In the genomic region with DNA sequence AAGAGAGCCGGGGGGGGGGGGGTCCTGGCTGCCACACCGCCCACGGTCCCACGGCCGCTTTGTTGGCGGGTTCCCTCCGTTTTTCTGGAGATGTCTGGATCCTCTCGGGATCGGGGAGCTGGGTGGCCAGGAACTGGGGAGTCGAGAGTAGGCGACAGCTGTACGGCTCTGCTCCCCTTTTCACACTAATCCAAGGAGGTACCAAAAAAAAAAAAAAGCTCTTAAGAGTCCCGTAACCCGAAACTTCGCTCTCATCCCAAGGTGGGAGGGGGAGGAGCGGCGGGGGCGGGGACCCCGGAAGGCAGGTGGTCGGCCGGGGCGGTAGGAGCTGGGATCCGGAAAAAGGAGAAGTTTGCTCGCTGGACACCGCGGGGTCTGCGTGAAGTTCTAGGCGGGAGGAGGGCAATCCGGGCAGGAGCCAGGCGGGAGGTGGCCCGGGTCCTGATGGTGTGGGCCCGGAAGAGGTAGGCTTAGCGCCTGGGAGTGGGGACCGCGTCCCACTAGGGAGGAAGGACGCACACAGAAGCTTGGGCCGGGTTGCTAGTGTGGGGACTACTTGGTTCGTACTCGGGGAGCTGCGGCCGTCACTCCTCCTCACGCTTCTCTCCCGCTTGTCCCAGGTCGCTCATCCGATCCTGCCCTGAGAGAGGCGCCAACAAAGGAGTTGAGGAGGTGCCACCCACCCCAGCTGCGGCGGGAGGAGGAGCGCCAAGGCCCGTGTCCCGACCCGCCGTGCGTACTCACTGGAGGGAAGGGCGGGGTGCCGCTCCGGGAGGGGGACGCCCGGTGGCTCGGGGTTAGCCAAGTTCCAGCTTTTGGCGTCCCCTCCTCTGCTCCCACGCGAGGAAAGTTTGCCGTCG, we compare ENCODE assay signal across 8 mouse cellular contexts. TPM values are rescaled to one million over a fixed set of nuclear protein-coding genes. Genes with fewer than 3 reads are reported as not detected.
A peak's percentile ranks its signal among the peaks of the same experiment; 100 is the strongest.
DNase-seq lines count a peak whose midpoint lies in the region; ATAC-seq and TF ChIP-seq lines count a peak whose summit lies in the region.

No protein-coding gene starts in this region.

- under 1% methylated on average over 57 of the region's 65 CpGs for WGBS in hindbrain, embryonic 15.5 days
- under 1% methylated on average over 63 of the region's 65 CpGs for WGBS in liver, embryonic 11.5 days
- under 1% methylated on average over 58 of the region's 65 CpGs for WGBS in midbrain, postnatal 0 days

- H3K4me1 ChIP-seq in hindbrain, embryonic 15.5 days (replicated peaks): peaks cover 20% of the 10 kb centered on the region; the same call in 1 of the 2 replicates
- no peaks in the 10 kb centered on the region; the same call in 1 of the 2 replicates for H3K4me1 ChIP-seq in liver, embryonic 11.5 days (replicated peaks; ENCODE audit: control insufficient read depth, insufficient read depth, low read length)
- 0 out of 2 replicates have a peak, but pooled peaks cover 7% of the 10 kb centered on the region for H3K4me1 ChIP-seq in midbrain, postnatal 0 days (ENCODE audit: insufficient read depth, low read length)

- H3K9ac ChIP-seq in hindbrain, embryonic 15.5 days: peak overlapping the region; percentile 65
- H3K9ac ChIP-seq in liver, embryonic 11.5 days (ENCODE audit: low read depth, low read length): 0 out of 2 replicates have a peak overlapping the region, but pooled peaks have one; percentile 7
- H3K9ac ChIP-seq in midbrain, postnatal 0 days (replicated peaks; ENCODE audit: low read length, poor library complexity, severe bottlenecking): peak overlapping the region; percentile 79

- peak overlapping the region; percentile 90 for H3K4me2 ChIP-seq in hindbrain, embryonic 15.5 days
- peak overlapping the region; percentile 83 for H3K4me2 ChIP-seq in liver, embryonic 11.5 days
- peak overlapping the region; percentile 96 for H3K4me2 ChIP-seq in midbrain, postnatal 0 days (ENCODE audit: low read depth, low read length, poor library complexity, severe bottlenecking)

- H3K36me3 ChIP-seq in hindbrain, embryonic 15.5 days: no peaks in the 10 kb centered on the region
- H3K36me3 ChIP-seq in liver, embryonic 11.5 days (ENCODE audit: control insufficient read depth, insufficient read depth, low read length): no peaks in the 10 kb centered on the region
- no peaks in the 10 kb centered on the region for H3K36me3 ChIP-seq in midbrain, postnatal 0 days (ENCODE audit: insufficient read depth, low read length)

- peak overlapping the region; percentile 69 for H3K4me3 ChIP-seq in left cerebral cortex, adult 2 months
- H3K4me3 ChIP-seq in hindbrain, embryonic 15.5 days: peak overlapping the region; percentile 56
- H3K4me3 ChIP-seq in liver, embryonic 11.5 days (ENCODE audit: low read depth, low read length): peak overlapping the region; percentile 60
- peak overlapping the region; percentile 64 for H3K4me3 ChIP-seq in midbrain, postnatal 0 days (ENCODE audit: low read depth, low read length)

- ATAC-seq in hindbrain, embryonic 15.5 days (ENCODE audit: low FRiP score, low read depth): peak; percentile 75
- peak; percentile 44 for ATAC-seq in liver, embryonic 11.5 days (replicated peaks; ENCODE audit: low FRiP score)
- ATAC-seq in midbrain, postnatal 0 days (ENCODE audit: low FRiP score): peak; percentile 55

- intact Hi-C loops in left cerebral cortex, adult 2 months (cut with DNase I): loop anchor here (2.0 kb wide), 1 partner anchor 606 kb away; no protein-coding TSS in a partner anchor

- TF ChIP-seq CTCF in left cerebral cortex, adult 2 months (IDR thresholded peaks at IDR 0.05): no peak
- TF ChIP-seq CTCF in midbrain, postnatal 0 days (IDR thresholded peaks at IDR 0.05): no peak

- DNase-seq in left cerebral cortex, adult 2 months (ENCODE audit: extremely low spot score in 1 of 2, low spot score in 2 of 2): peak; percentile 28 to 38
- no peak for DNase-seq in left cerebral cortex, adult 8-10 months (ENCODE audit: low spot score in 2 of 2)
- peak; percentile 37 for DNase-seq in cerebellum, adult 9-11 months
- peak; percentile 40 for DNase-seq in gastrocnemius, postnatal 10 days
- peak; percentile 47 for DNase-seq in liver, embryonic 11.5 days (ENCODE audit: low spot score)
- no peak for DNase-seq in midbrain, postnatal 0 days (ENCODE audit: low spot score)
- peak; percentile 54 for DNase-seq in yolk sac, embryonic 10.5 days (ENCODE audit: low spot score)

- no peaks in the 10 kb centered on the region for H3K9me3 ChIP-seq in hindbrain, embryonic 15.5 days
- no peaks in the 10 kb centered on the region for H3K9me3 ChIP-seq in liver, embryonic 11.5 days (ENCODE audit: control insufficient read depth, low read length)
- H3K9me3 ChIP-seq in midbrain, postnatal 0 days (ENCODE audit: low read length): no peaks in the 10 kb centered on the region

- no peak overlapping the region; the same call in 1 of the 2 replicates for H3K27ac ChIP-seq in left cerebral cortex, adult 2 months
- peak overlapping the region; percentile 86 for H3K27ac ChIP-seq in hindbrain, embryonic 15.5 days (replicated peaks)
- H3K27ac ChIP-seq in liver, embryonic 11.5 days (ENCODE audit: low read depth, low read length): no peak overlapping the region
- H3K27ac ChIP-seq in midbrain, postnatal 0 days (ENCODE audit: low read depth, low read length): peak overlapping the region; percentile 47

- peaks cover 7% of the 10 kb centered on the region; the same call in 1 of the 2 replicates for H3K27me3 ChIP-seq in hindbrain, embryonic 15.5 days
- H3K27me3 ChIP-seq in liver, embryonic 11.5 days (replicated peaks; ENCODE audit: control insufficient read depth, insufficient read depth, low read length): peaks cover 54% of the 10 kb centered on the region
- no peaks in the 10 kb centered on the region for H3K27me3 ChIP-seq in midbrain, postnatal 0 days (ENCODE audit: insufficient read depth, low read length)

RNA-seq across cellular contexts. Expression of a gene that starts 1.1 kb away (rescaled TPM):
- total RNA-seq in left cerebral cortex, adult 2 months (2021): 10 to 100 TPM; 18.0 to 24.6 TPM
- 10 to 100 TPM; 17.4 to 21.9 (median 18.0) TPM for total RNA-seq in left cerebral cortex, adult 8-10 months (2022)
- total RNA-seq in gastrocnemius, postnatal 10 days (2021): 1 to 10 TPM; 2.9 to 5.7 TPM
- 19.7 and 23.2 TPM in 2 replicates for polyA plus RNA-seq in hindbrain, embryonic 15.5 days (2015; fragmentation: Nextera tagmentation; extraction: Ambion mirVana)
- polyA plus RNA-seq in liver, embryonic 11.5 days (2014; fragmentation: Nextera tagmentation; extraction: Ambion mirVana): 2.3 and 3.0 TPM in 2 replicates
- 34.0 and 36.7 TPM in 2 replicates for total RNA-seq in midbrain, postnatal 0 days (2014; rRNA removed)
- polyA plus RNA-seq in midbrain, postnatal 0 days (2015; fragmentation: Nextera tagmentation; extraction: Ambion mirVana): 13.2 and 14.0 TPM in 2 replicates

Comparison
In these comparisons a context has a peak if more than half of its experiments do, and no peak if none do; other contexts are left out.
1. DNase-seq: peak in left cerebral cortex, adult 2 months (2 of 2), cerebellum, adult 9-11 months (single experiment), gastrocnemius, postnatal 10 days (single experiment), liver, embryonic 11.5 days (single experiment) and yolk sac, embryonic 10.5 days (single experiment); none in left cerebral cortex, adult 8-10 months (0 of 2) and midbrain, postnatal 0 days (single experiment).
2. H3K27ac ChIP-seq: peak in hindbrain, embryonic 15.5 days (single experiment) and midbrain, postnatal 0 days (single experiment); none in left cerebral cortex, adult 2 months (single experiment) and liver, embryonic 11.5 days (single experiment).
3. H3K9ac ChIP-seq: peak in every context shown above with its lines; median percentile 79 in midbrain, postnatal 0 days; 65 in hindbrain, embryonic 15.5 days; 7 in liver, embryonic 11.5 days.
4. Peak in every context shown above with its lines, with median percentiles within 50 percentile points of each other: H3K4me3 ChIP-seq, ATAC-seq and H3K4me2 ChIP-seq.